Mouse (Mus musculus) urinary bladder, adult 2 months (tissue): Measurements from ENCODE around the gene Cep170b. TPM values are rescaled to one million over a fixed set of nuclear protein-coding genes. Genes with fewer than 3 reads are reported as not detected.

Experiments used
- DNase-seq: peaks from one replicate; pipeline ENCODE4 v3.0.0; 2022; ENCODE audit warnings: low spot score
- polyA plus RNA-seq: library from polyadenylated mRNA; depleted of rRNA; stranded (reverse); fragments of >200 nt; gene quantifications from 2 replicates; pipeline ENCODE4 v1.2.3, GENCODE M21; 2012

The Cep170b gene
- polyA plus RNA-seq, 1 experiment = 33.2 TPM

- DNase-seq = no peak
Observed at GRCm38 (mm10) chr12:112702374-112703320, 17.6 kb upstream of the Cep170b start.

- peak; percentile 92 for DNase-seq
Observed at GRCm38 (mm10) chr12:112706704-112707572, 13.3 kb upstream of the Cep170b start.

GRCm38 (mm10) chr12:112707573-112707869, 12.7 kb upstream of the Cep170b start:
- DNase-seq = no peak

- no peak for DNase-seq
Observed at GRCm38 (mm10) chr12:112713984-112714383, 6.3 kb upstream of the Cep170b start.

GRCm38 (mm10) chr12:112717140-112717539, 3.1 kb upstream of the Cep170b start:
- no peak for DNase-seq

- no peak for DNase-seq
Observed at GRCm38 (mm10) chr12:112718995-112719394, 1.3 kb upstream of the Cep170b start.

- no peak for DNase-seq
Observed at GRCm38 (mm10) chr12:112720890-112721423, 702 bp downstream of the Cep170b start.

- DNase-seq = peak; percentile 72
Observed at GRCm38 (mm10) chr12:112721424-112722239, 1.4 kb downstream of the Cep170b start.

- peak; percentile 75 for DNase-seq
Observed at GRCm38 (mm10) chr12:112722240-112723027, 2.2 kb downstream of the Cep170b start.

GRCm38 (mm10) chr12:112723028-112723330, 2.7 kb downstream of the Cep170b start:
- no peak for DNase-seq

- DNase-seq = no peak
Observed at GRCm38 (mm10) chr12:112723445-112723844, 3.2 kb downstream of the Cep170b start.

- DNase-seq = no peak
Observed at GRCm38 (mm10) chr12:112724077-112724805, 4.0 kb downstream of the Cep170b start.

- DNase-seq = no peak
Observed at GRCm38 (mm10) chr12:112727801-112728200, 7.5 kb downstream of the Cep170b start.

- no peak for DNase-seq
Observed at GRCm38 (mm10) chr12:112730808-112731207, 10.6 kb downstream of the Cep170b start.

- DNase-seq = no peak
Observed at GRCm38 (mm10) chr12:112732591-112732990, 12.3 kb downstream of the Cep170b start.

- DNase-seq = no peak
Observed at GRCm38 (mm10) chr12:112734108-112734820, 14.0 kb downstream of the Cep170b start.

GRCm38 (mm10) chr12:112734881-112735655, 14.8 kb downstream of the Cep170b start:
- DNase-seq = no peak

GRCm38 (mm10) chr12:112735896-112736635, 15.8 kb downstream of the Cep170b start:
- DNase-seq = no peak
